Mouse (Mus musculus): ENCODE measurements around the gene Depdc1b. TPM values are rescaled to one million over a fixed set of nuclear protein-coding genes. Genes with fewer than 3 reads are reported as not detected.

The Depdc1b gene
- polyA plus RNA-seq, 1 experiment: 1.7 TPM

- DNase-seq (ENCODE audit: low read depth in 1 of 2, low spot score in 2 of 2): no peak
- no peaks in the 10 kb centered on the region for H3K36me3 ChIP-seq (ENCODE audit: control insufficient read depth, insufficient read depth, low read length)
These were observed 39.6 kb upstream of the Depdc1b start for GRCm38 (mm10) chr13:108276561-108276960.

GRCm38 (mm10) chr13:108277320-108277719, 38.8 kb upstream of the Depdc1b start:
- no peak overlapping the region for H3K27ac ChIP-seq (ENCODE audit: insufficient read depth, low read length)
- H3K36me3 ChIP-seq (ENCODE audit: control insufficient read depth, insufficient read depth, low read length): no peaks in the 10 kb centered on the region
- no peaks in the 10 kb centered on the region for H3K4me1 ChIP-seq (ENCODE audit: control insufficient read depth, insufficient read depth, insufficient read length)
- H3K27me3 ChIP-seq (ENCODE audit: control insufficient read depth, insufficient read depth, low read length): no peaks in the 10 kb centered on the region
- no peak for TF ChIP-seq POLR2A (IDR thresholded peaks at IDR 0.05; ENCODE audit: low read depth, low read length)
- TF ChIP-seq CTCF (IDR thresholded peaks at IDR 0.05; ENCODE audit: extremely low read depth, insufficient read depth, insufficient read length, insufficient replicate concordance): no peak
- 91% methylated on average over 7 of the region's 7 CpGs for WGBS
- no peak overlapping the region for H3K4me3 ChIP-seq (ENCODE audit: extremely low read depth, insufficient read depth, insufficient read length)
- no peak for DNase-seq (ENCODE audit: low read depth in 1 of 2, low spot score in 2 of 2)

More at GRCm38 (mm10) chr13:108276561-108276960, 39.6 kb upstream of the Depdc1b start:
- H3K27me3 ChIP-seq (ENCODE audit: control insufficient read depth, insufficient read depth, low read length): no peaks in the 10 kb centered on the region
- no peak overlapping the region for H3K4me3 ChIP-seq (ENCODE audit: extremely low read depth, insufficient read depth, insufficient read length)
- TF ChIP-seq CTCF (IDR thresholded peaks at IDR 0.05; ENCODE audit: extremely low read depth, insufficient read depth, insufficient read length, insufficient replicate concordance) (no peak), POLR2A (IDR thresholded peaks at IDR 0.05; ENCODE audit: low read depth, low read length) (no peak)
- H3K4me1 ChIP-seq (ENCODE audit: control insufficient read depth, insufficient read depth, insufficient read length): no peaks in the 10 kb centered on the region
- 8% methylated on average over 1 of the region's 1 CpGs for WGBS
- no peak overlapping the region for H3K27ac ChIP-seq (ENCODE audit: insufficient read depth, low read length)

- Histone ChIP-seq H3K4me1 (ENCODE audit: control insufficient read depth, insufficient read depth, insufficient read length) (no peaks in the 10 kb centered on the region), H3K27me3 (ENCODE audit: control insufficient read depth, insufficient read depth, low read length) (no peaks in the 10 kb centered on the region), H3K4me3 (ENCODE audit: extremely low read depth, insufficient read depth, insufficient read length) (no peak overlapping the region), H3K27ac (ENCODE audit: insufficient read depth, low read length) (no peak overlapping the region), H3K36me3 (ENCODE audit: control insufficient read depth, insufficient read depth, low read length) (no peaks in the 10 kb centered on the region)
- TF ChIP-seq CTCF (IDR thresholded peaks at IDR 0.05; ENCODE audit: extremely low read depth, insufficient read depth, insufficient read length, insufficient replicate concordance): no peak
- no peak for TF ChIP-seq POLR2A (IDR thresholded peaks at IDR 0.05; ENCODE audit: low read depth, low read length)
- 93% methylated on average over 6 of the region's 6 CpGs for WGBS
- DNase-seq (ENCODE audit: low read depth in 1 of 2, low spot score in 2 of 2): no peak
These were observed 37.5 kb upstream of the Depdc1b start for GRCm38 (mm10) chr13:108278592-108278991.

- TF ChIP-seq CTCF (IDR thresholded peaks at IDR 0.05; ENCODE audit: extremely low read depth, insufficient read depth, insufficient read length, insufficient replicate concordance) (no peak), POLR2A (IDR thresholded peaks at IDR 0.05; ENCODE audit: low read depth, low read length) (no peak)
- Histone ChIP-seq H3K36me3 (ENCODE audit: control insufficient read depth, insufficient read depth, low read length) (no peaks in the 10 kb centered on the region), H3K4me3 (ENCODE audit: extremely low read depth, insufficient read depth, insufficient read length) (no peak overlapping the region), H3K27me3 (ENCODE audit: control insufficient read depth, insufficient read depth, low read length) (no peaks in the 10 kb centered on the region), H3K4me1 (ENCODE audit: control insufficient read depth, insufficient read depth, insufficient read length) (no peaks in the 10 kb centered on the region), H3K27ac (ENCODE audit: insufficient read depth, low read length) (no peak overlapping the region)
- no peak for DNase-seq (ENCODE audit: low read depth in 1 of 2, low spot score in 2 of 2)
- 85% methylated on average over 2 of the region's 2 CpGs for WGBS
These were observed 31.8 kb upstream of the Depdc1b start for GRCm38 (mm10) chr13:108284312-108284711.

- H3K36me3 ChIP-seq (ENCODE audit: control insufficient read depth, insufficient read depth, low read length): no peaks in the 10 kb centered on the region
- no peak overlapping the region for H3K4me3 ChIP-seq (ENCODE audit: extremely low read depth, insufficient read depth, insufficient read length)
- TF ChIP-seq POLR2A (IDR thresholded peaks at IDR 0.05; ENCODE audit: low read depth, low read length) (no peak), CTCF (IDR thresholded peaks at IDR 0.05; ENCODE audit: extremely low read depth, insufficient read depth, insufficient read length, insufficient replicate concordance) (no peak)
- no peak for DNase-seq (ENCODE audit: low read depth in 1 of 2, low spot score in 2 of 2)
- WGBS: 44% methylated on average over 3 of the region's 3 CpGs
- H3K27me3 ChIP-seq (ENCODE audit: control insufficient read depth, insufficient read depth, low read length): no peaks in the 10 kb centered on the region
- H3K27ac ChIP-seq (ENCODE audit: insufficient read depth, low read length): no peak overlapping the region
- H3K4me1 ChIP-seq (ENCODE audit: control insufficient read depth, insufficient read depth, insufficient read length): no peaks in the 10 kb centered on the region
These were observed 28.2 kb upstream of the Depdc1b start for GRCm38 (mm10) chr13:108287953-108288352.

GRCm38 (mm10) chr13:108289436-108289835, 26.7 kb upstream of the Depdc1b start:
- no peaks in the 10 kb centered on the region for H3K36me3 ChIP-seq (ENCODE audit: control insufficient read depth, insufficient read depth, low read length)
- no peaks in the 10 kb centered on the region for H3K4me1 ChIP-seq (ENCODE audit: control insufficient read depth, insufficient read depth, insufficient read length)
- H3K27me3 ChIP-seq (ENCODE audit: control insufficient read depth, insufficient read depth, low read length): no peaks in the 10 kb centered on the region
- no peak for TF ChIP-seq CTCF (IDR thresholded peaks at IDR 0.05; ENCODE audit: extremely low read depth, insufficient read depth, insufficient read length, insufficient replicate concordance)
- no peak overlapping the region for H3K4me3 ChIP-seq (ENCODE audit: extremely low read depth, insufficient read depth, insufficient read length)
- no peak for DNase-seq (ENCODE audit: low read depth in 1 of 2, low spot score in 2 of 2)
- H3K27ac ChIP-seq (ENCODE audit: insufficient read depth, low read length): no peak overlapping the region
- 30% methylated on average over 3 of the region's 3 CpGs for WGBS

- TF ChIP-seq POLR2A (IDR thresholded peaks at IDR 0.05; ENCODE audit: low read depth, low read length): no peak
- TF ChIP-seq CTCF (IDR thresholded peaks at IDR 0.05; ENCODE audit: extremely low read depth, insufficient read depth, insufficient read length, insufficient replicate concordance): no peak
- DNase-seq (ENCODE audit: low read depth in 1 of 2, low spot score in 2 of 2): no peak
- Histone ChIP-seq H3K36me3 (ENCODE audit: control insufficient read depth, insufficient read depth, low read length) (no peaks in the 10 kb centered on the region), H3K4me3 (ENCODE audit: extremely low read depth, insufficient read depth, insufficient read length) (no peak overlapping the region), H3K27ac (ENCODE audit: insufficient read depth, low read length) (no peak overlapping the region), H3K27me3 (ENCODE audit: control insufficient read depth, insufficient read depth, low read length) (no peaks in the 10 kb centered on the region), H3K4me1 (ENCODE audit: control insufficient read depth, insufficient read depth, insufficient read length) (no peaks in the 10 kb centered on the region)
- WGBS: 62% methylated on average over 4 of the region's 4 CpGs
These were observed 25.8 kb upstream of the Depdc1b start for GRCm38 (mm10) chr13:108290314-108290713.

All from spleen, adult 2 months (tissue).